Mouse (Mus musculus) hindbrain, embryonic 12.5 days (tissue): ENCODE results near the gene Ptpn4. TPM values are rescaled to one million over a fixed set of nuclear protein-coding genes. Genes with fewer than 3 reads are reported as not detected.

Experiments
- ATAC-seq: fragments of 200-750 bp; cut with Nextera tagmentation; 2 replicates; pipeline ENCODE4 v1.8.0; 2017; ENCODE audit warnings: moderate TSS enrichment; ENCODE audit not compliant: low FRiP score
- H3K27ac ChIP-seq: fragments of 300-500 bp; sonication (generic); 2 replicates; pipeline ENCODE4 v1.5.1; 2016; ENCODE audit warnings: mild to moderate bottlenecking
- H3K27me3 ChIP-seq: fragments of 300-500 bp; sonication (generic); 2 replicates; pipeline ENCODE4 v1.6.1; 2016; ENCODE audit warnings: mild to moderate bottlenecking
- H3K36me3 ChIP-seq: fragments of 300-500 bp; sonication (generic); 2 replicates; pipeline ENCODE4 v1.6.1; 2016; ENCODE audit warnings: mild to moderate bottlenecking
- H3K4me1 ChIP-seq: fragments of 300-500 bp; sonication (generic); 2 replicates; pipeline ENCODE4 v1.6.1; 2016
- H3K4me2 ChIP-seq: fragments of 300-500 bp; sonication (generic); replicated peaks from 2 replicates; pipeline ENCODE4 v1.6.1; 2016; ENCODE audit warnings: mild to moderate bottlenecking
- H3K4me3 ChIP-seq: fragments of 300-500 bp; sonication (generic); 2 replicates; pipeline ENCODE4 v1.5.1; 2016; ENCODE audit warnings: mild to moderate bottlenecking
- H3K9ac ChIP-seq: fragments of 300-500 bp; sonication (generic); 2 replicates; pipeline ENCODE4 v1.6.1; 2016; ENCODE audit warnings: mild to moderate bottlenecking, moderate library complexity
- H3K9me3 ChIP-seq: fragments of 300-500 bp; sonication (generic); replicated peaks from 2 replicates; pipeline ENCODE4 v1.6.1; 2016; ENCODE audit warnings: mild to moderate bottlenecking
- WGBS: fragments of 180-500 bp; shearing (Covaris S2); methylation state at CpG from one replicate; pipeline ENCODE4 v1.1.7; 2016; 5-methylcytosine and 5-hydroxymethylcytosine counted together
- polyA plus RNA-seq: library from polyadenylated mRNA; unstranded; fragments of >200 nt; fragmentation: Nextera tagmentation; extraction: Ambion mirVana; gene quantifications from 2 replicates; pipeline ENCODE4 v1.2.1, GENCODE M21; 2016

Gene Ptpn4
- 14.1 and 16.4 TPM in 2 replicates for polyA plus RNA-seq

- peak within 1 kb of the TSS; percentile 96 for H3K27ac ChIP-seq
- ATAC-seq, result peak; percentile 99
- H3K4me2 ChIP-seq, result peak within 1 kb of the TSS; percentile 74
- H3K27me3 ChIP-seq, result no peaks in the 10 kb centered on the region
- H3K9ac ChIP-seq, result peak within 1 kb of the TSS; percentile 90
- WGBS, result under 1% methylated on average over 76 of the region's 79 CpGs
- no peaks in the 10 kb centered on the region for H3K9me3 ChIP-seq
- H3K36me3 ChIP-seq, result no peaks in the 10 kb centered on the region
- peaks cover 11% of the 10 kb centered on the region for H3K4me1 ChIP-seq
- peak within 1 kb of the TSS; percentile 88 for H3K4me3 ChIP-seq
Observed at GRCm38 (mm10) chr1:119837035-119837751, at the start of gene Ptpn4. Gene Ptpn4 (minus strand): TSS chr1:119837613.

- Histone ChIP-seq H3K4me2 (no peak overlapping the region), H3K27me3 (no peaks in the 10 kb centered on the region), H3K4me1 (no peaks in the 10 kb centered on the region), H3K27ac (no peak overlapping the region), H3K4me3 (no peak overlapping the region), H3K9ac (no peak overlapping the region), H3K9me3 (no peaks in the 10 kb centered on the region), H3K36me3 (no peaks in the 10 kb centered on the region)
- WGBS, result 61% methylated on average over 7 of the region's 7 CpGs
- no peak for ATAC-seq
Observed at GRCm38 (mm10) chr1:119886320-119886719, 48.9 kb upstream of the Ptpn4 start.

GRCm38 (mm10) chr1:119884272-119884671, 46.9 kb upstream of the Ptpn4 start:
- H3K9ac ChIP-seq, result no peak overlapping the region
- 92% methylated on average over 3 of the region's 3 CpGs for WGBS
- H3K27ac ChIP-seq, result no peak overlapping the region
- H3K27me3 ChIP-seq, result no peaks in the 10 kb centered on the region
- H3K4me2 ChIP-seq, result no peak overlapping the region
- H3K4me3 ChIP-seq, result no peak overlapping the region
- H3K36me3 ChIP-seq, result no peaks in the 10 kb centered on the region
- H3K4me1 ChIP-seq, result no peaks in the 10 kb centered on the region
- ATAC-seq, result no peak
- H3K9me3 ChIP-seq, result no peaks in the 10 kb centered on the region

GRCm38 (mm10) chr1:119878909-119879308, 41.5 kb upstream of the Ptpn4 start:
- Histone ChIP-seq H3K27me3 (no peaks in the 10 kb centered on the region), H3K36me3 (no peaks in the 10 kb centered on the region), H3K4me3 (no peak overlapping the region), H3K4me2 (no peak overlapping the region), H3K27ac (no peak overlapping the region), H3K9ac (no peak overlapping the region), H3K9me3 (no peaks in the 10 kb centered on the region), H3K4me1 (no peaks in the 10 kb centered on the region)
- WGBS, result 79% methylated on average over 7 of the region's 7 CpGs
- ATAC-seq, result no peak

GRCm38 (mm10) chr1:119877469-119877868, 40.1 kb upstream of the Ptpn4 start:
- H3K4me3 ChIP-seq, result no peak overlapping the region
- no peak overlapping the region for H3K4me2 ChIP-seq
- no peak overlapping the region for H3K27ac ChIP-seq
- no peaks in the 10 kb centered on the region for H3K27me3 ChIP-seq
- H3K9ac ChIP-seq, result no peak overlapping the region
- H3K9me3 ChIP-seq, result no peaks in the 10 kb centered on the region
- no peaks in the 10 kb centered on the region for H3K36me3 ChIP-seq
- ATAC-seq, result no peak
- 98% methylated on average over 4 of the region's 4 CpGs for WGBS
- no peaks in the 10 kb centered on the region for H3K4me1 ChIP-seq

- Histone ChIP-seq H3K27ac (no peak overlapping the region), H3K36me3 (no peaks in the 10 kb centered on the region), H3K27me3 (no peaks in the 10 kb centered on the region), H3K4me2 (peak overlapping the region; percentile 18; the same call in 1 of the 2 replicates), H3K4me1 (peaks cover 16% of the 10 kb centered on the region), H3K9me3 (no peaks in the 10 kb centered on the region), H3K9ac (no peak overlapping the region), H3K4me3 (no peak overlapping the region)
- 45% methylated on average over 13 of the region's 13 CpGs for WGBS
- peak; percentile 72 for ATAC-seq
Observed at GRCm38 (mm10) chr1:119868395-119869161, 31.2 kb upstream of the Ptpn4 start.

GRCm38 (mm10) chr1:119867300-119867699, 29.9 kb upstream of the Ptpn4 start:
- ATAC-seq, result no peak
- whole genome bisulfite sequencing, result 34% methylated on average over 2 of the region's 2 CpGs

GRCm38 (mm10) chr1:119865311-119865710, 27.9 kb upstream of the Ptpn4 start:
- 64% methylated on average over 6 of the region's 6 CpGs for WGBS

More at GRCm38 (mm10) chr1:119867300-119867699, 29.9 kb upstream of the Ptpn4 start:
- no peak overlapping the region for H3K4me3 ChIP-seq
- no peak overlapping the region for H3K27ac ChIP-seq
- H3K9ac ChIP-seq, result no peak overlapping the region
- H3K9me3 ChIP-seq, result no peaks in the 10 kb centered on the region
- H3K4me1 ChIP-seq, result peaks cover 16% of the 10 kb centered on the region
- no peaks in the 10 kb centered on the region for H3K36me3 ChIP-seq
- H3K4me2 ChIP-seq, result no peak overlapping the region
- H3K27me3 ChIP-seq, result no peaks in the 10 kb centered on the region

GRCm38 (mm10) chr1:119863507-119864296, 26.3 kb upstream of the Ptpn4 start:
- Histone ChIP-seq H3K27ac (no peak overlapping the region), H3K9me3 (no peaks in the 10 kb centered on the region), H3K4me2 (no peak overlapping the region), H3K4me3 (no peak overlapping the region), H3K9ac (no peak overlapping the region), H3K4me1 (peaks cover 7% of the 10 kb centered on the region), H3K27me3 (no peaks in the 10 kb centered on the region), H3K36me3 (no peaks in the 10 kb centered on the region)
- ATAC-seq, result no peak
- WGBS, result 71% methylated on average over 7 of the region's 7 CpGs

More at GRCm38 (mm10) chr1:119865311-119865710, 27.9 kb upstream of the Ptpn4 start:
- H3K36me3 ChIP-seq, result no peaks in the 10 kb centered on the region
- H3K4me1 ChIP-seq, result peaks cover 16% of the 10 kb centered on the region
- no peaks in the 10 kb centered on the region for H3K9me3 ChIP-seq
- H3K4me2 ChIP-seq, result no peak overlapping the region
- H3K27ac ChIP-seq, result no peak overlapping the region
- no peaks in the 10 kb centered on the region for H3K27me3 ChIP-seq
- H3K4me3 ChIP-seq, result no peak overlapping the region
- no peak overlapping the region for H3K9ac ChIP-seq
- no peak for ATAC-seq

- ATAC-seq, result no peak
- Histone ChIP-seq H3K4me1 (no peaks in the 10 kb centered on the region), H3K4me3 (no peak overlapping the region), H3K4me2 (no peak overlapping the region), H3K36me3 (no peaks in the 10 kb centered on the region), H3K27ac (no peak overlapping the region), H3K9ac (no peak overlapping the region), H3K27me3 (no peaks in the 10 kb centered on the region), H3K9me3 (no peaks in the 10 kb centered on the region)
- 84% methylated on average over 5 of the region's 5 CpGs for WGBS
Observed at GRCm38 (mm10) chr1:119859566-119859965, 22.2 kb upstream of the Ptpn4 start.

GRCm38 (mm10) chr1:119852980-119853379, 15.6 kb upstream of the Ptpn4 start:
- Histone ChIP-seq H3K9me3 (no peaks in the 10 kb centered on the region), H3K9ac (no peak overlapping the region), H3K36me3 (no peaks in the 10 kb centered on the region), H3K4me1 (no peaks in the 10 kb centered on the region), H3K4me2 (no peak overlapping the region), H3K4me3 (no peak overlapping the region), H3K27me3 (no peaks in the 10 kb centered on the region), H3K27ac (no peak overlapping the region)
- ATAC-seq, result no peak
- whole genome bisulfite sequencing, result 88% methylated on average over 5 of the region's 5 CpGs

- H3K4me3 ChIP-seq, result no peak overlapping the region
- 89% methylated on average over 4 of the region's 4 CpGs for WGBS
- ATAC-seq, result no peak
Observed at GRCm38 (mm10) chr1:119852339-119852738, 14.9 kb upstream of the Ptpn4 start.

More at GRCm38 (mm10) chr1:119852339-119852738, 14.9 kb upstream of the Ptpn4 start:
- no peak overlapping the region for H3K4me2 ChIP-seq
- no peaks in the 10 kb centered on the region for H3K4me1 ChIP-seq
- no peaks in the 10 kb centered on the region for H3K27me3 ChIP-seq
- H3K9me3 ChIP-seq, result no peaks in the 10 kb centered on the region
- no peaks in the 10 kb centered on the region for H3K36me3 ChIP-seq
- no peak overlapping the region for H3K27ac ChIP-seq
- H3K9ac ChIP-seq, result no peak overlapping the region
